ENCODE assay signal across 12 mouse cellular contexts in genomic region chr8:104103462-104103861, GRCm38 (mm10). TPM values are rescaled to one million over a fixed set of nuclear protein-coding genes. Genes with fewer than 3 reads are reported as not detected.
A peak's percentile ranks its signal among the peaks of the same experiment; 100 is the strongest.
DNase-seq lines count a peak whose midpoint lies in the region; ATAC-seq and TF ChIP-seq lines count a peak whose summit lies in the region.
"Had no signal": no experiment of that assay in that cellular context is flagged by ENCODE, and none has a peak within 500 bp of the region (broad histone marks: within the 10 kb centered on the region; RNA-seq: fewer than 3 reads in every experiment).

No protein-coding gene starts in this region.

- peak overlapping the region; percentile 41; the same call in 1 of the 2 replicates for H3K27ac ChIP-seq in layer of hippocampus, adult 2 months
- peak overlapping the region; percentile 88 for H3K27ac ChIP-seq in lung, postnatal 0 days (ENCODE audit: low read length)
- H3K27ac ChIP-seq in forebrain, embryonic 14.5 days (ENCODE audit: low read depth, low read length) = no peak overlapping the region
- H3K27ac ChIP-seq: forebrain, embryonic 13.5 days; neural tube, embryonic 12.5 days had no signal

- H3K4me3 ChIP-seq in layer of hippocampus, adult 2 months = peak overlapping the region; percentile 32
- peak overlapping the region; percentile 48 for H3K4me3 ChIP-seq in lung, postnatal 0 days (ENCODE audit: low read depth, low read length)
- no peak overlapping the region for H3K4me3 ChIP-seq in forebrain, embryonic 14.5 days (ENCODE audit: low read depth, low read length)
- H3K4me3 ChIP-seq: forebrain, embryonic 13.5 days; neural tube, embryonic 12.5 days had no signal

- H3K4me2 ChIP-seq in lung, postnatal 0 days (replicated peaks; ENCODE audit: low read depth, low read length) = peak overlapping the region; percentile 48
- no peak overlapping the region for H3K4me2 ChIP-seq in forebrain, embryonic 14.5 days (ENCODE audit: low read length)
- H3K4me2 ChIP-seq: forebrain, embryonic 13.5 days; neural tube, embryonic 12.5 days had no signal

- no peaks in the 10 kb centered on the region for H3K27me3 ChIP-seq in lung, postnatal 0 days (replicated peaks; ENCODE audit: insufficient read depth, low read length)
- no peaks in the 10 kb centered on the region for H3K27me3 ChIP-seq in forebrain, embryonic 14.5 days (replicated peaks; ENCODE audit: control insufficient read depth, insufficient read depth, low read length)
- H3K27me3 ChIP-seq: forebrain, embryonic 13.5 days; neural tube, embryonic 12.5 days had no signal

- no peaks in the 10 kb centered on the region; the same call in 1 of the 2 replicates for H3K4me1 ChIP-seq in lung, postnatal 0 days (ENCODE audit: insufficient read depth, low read depth, low read length)
- H3K4me1 ChIP-seq in forebrain, embryonic 14.5 days (ENCODE audit: control insufficient read depth, insufficient read depth, low read length) = no peaks in the 10 kb centered on the region
- H3K4me1 ChIP-seq: neural tube, embryonic 12.5 days had no signal

- TF ChIP-seq EP300 in lung, postnatal 0 days (IDR thresholded peaks at IDR 0.05) = no peak

- no peak for TF ChIP-seq CTCF in layer of hippocampus, adult 2 months (conservative IDR thresholded peaks at IDR 0.05)
- no peak for TF ChIP-seq CTCF in lung, postnatal 0 days (IDR thresholded peaks at IDR 0.05)

- 36% methylated on average over 7 of the region's 7 CpGs for WGBS in lung, postnatal 0 days
- WGBS in forebrain, embryonic 14.5 days = 83% methylated on average over 7 of the region's 7 CpGs

- peak; percentile 43 to 47; a peak in 3 of 4 replicates for ATAC-seq in hematopoietic stem cell, adult 5-6 weeks (replicated peaks in 1 of 2; ENCODE audit: insufficient read depth in 1 of 2, low FRiP score in 2 of 2, low TSS enrichment in 1 of 2, low read depth in 1 of 2, poor library complexity in 2 of 2, severe bottlenecking in 2 of 2)
- no peak; the same call in 1 of the 2 replicates for ATAC-seq in lung, postnatal 0 days
- ATAC-seq in activated CD4-positive, CD25-positive, alpha-beta regulatory T cell, adult 4 months = no peak
- no peak for ATAC-seq in forebrain, embryonic 14.5 days
- ATAC-seq: forebrain, embryonic 13.5 days had no signal

- peak overlapping the region; percentile 72 for H3K9ac ChIP-seq in lung, postnatal 0 days (replicated peaks; ENCODE audit: low read depth)
- H3K9ac ChIP-seq in forebrain, embryonic 14.5 days (ENCODE audit: low read length) = no peak overlapping the region
- H3K9ac ChIP-seq: forebrain, embryonic 13.5 days; neural tube, embryonic 12.5 days had no signal

- DNase-seq in layer of hippocampus, adult 2 months (ENCODE audit: low spot score in 2 of 2) = no peak
- no peak for DNase-seq in layer of hippocampus, postnatal 36 days
- peak; percentile 63 for DNase-seq in heart, adult 8-10 months (ENCODE audit: low spot score)
- no peak for DNase-seq in lung, postnatal 0 days (ENCODE audit: low spot score)
- DNase-seq in forebrain, embryonic 14.5 days (ENCODE audit: low spot score) = no peak
- no peak for DNase-seq in frontal cortex, postnatal 10 days (ENCODE audit: low spot score in 2 of 2)
- DNase-seq: adrenal gland, adult 2 months; cerebellum, postnatal 36 days had no signal

- H3K36me3 ChIP-seq in lung, postnatal 0 days (ENCODE audit: insufficient read depth, low read length) = no peaks in the 10 kb centered on the region
- no peaks in the 10 kb centered on the region for H3K36me3 ChIP-seq in forebrain, embryonic 14.5 days (ENCODE audit: control insufficient read depth, insufficient read depth, low read length)
- H3K36me3 ChIP-seq: neural tube, embryonic 12.5 days had no signal

- H3K9me3 ChIP-seq in lung, postnatal 0 days (ENCODE audit: low read length) = no peaks in the 10 kb centered on the region
- no peaks in the 10 kb centered on the region for H3K9me3 ChIP-seq in forebrain, embryonic 14.5 days (replicated peaks; ENCODE audit: control insufficient read depth, low read length)
- H3K9me3 ChIP-seq: forebrain, embryonic 13.5 days; neural tube, embryonic 12.5 days had no signal

RNA-seq across cellular contexts. Expression of gene Cdh5, which starts 2.0 kb away (rescaled TPM):
- total RNA-seq in layer of hippocampus, adult 2 months (2021) = 10 to 100 TPM in 1 of 2 experiments, 1 to 10 TPM in 1; 9.1 to 11.6 TPM
- 1 to 10 TPM; 8.5 to 9.1 TPM for total RNA-seq in layer of hippocampus, postnatal 36 days (2021)
- total RNA-seq in heart, adult 8-10 months (2022) = 100 to 1,000 TPM in 3 of 4 experiments, 10 to 100 TPM in 1; 92.8 to 120 (median 112) TPM
- not detected in 2 replicates for total RNA-seq in hematopoietic stem cell, adult 5-6 weeks (2017)
- polyA plus RNA-seq in lung, postnatal 0 days (2015; fragmentation: Nextera tagmentation; extraction: Ambion mirVana) = 99.0 and 100 TPM in 2 replicates
- under 1 TPM in 1 of 2 experiments, not detected in 1; 0.11 TPM for polyA plus RNA-seq in activated CD4-positive, CD25-positive, alpha-beta regulatory T cell, adult 4 months (2017; shearing (Covaris generic))
- polyA plus RNA-seq in forebrain, embryonic 14.5 days (2014; fragmentation: Nextera tagmentation; extraction: Ambion mirVana) = 13.6 and 13.7 TPM in 2 replicates

Comparison
In these comparisons a context has a peak if more than half of its experiments do, and no peak if none do; other contexts are left out.
1. ATAC-seq: peak in hematopoietic stem cell, adult 5-6 weeks (2 of 2); none in lung, postnatal 0 days (single experiment), activated CD4-positive, CD25-positive, alpha-beta regulatory T cell, adult 4 months (single experiment) and forebrain, embryonic 14.5 days (single experiment).
2. RNA of gene Cdh5, which starts 2.0 kb away (total RNA-seq): 92.8 to 120 TPM in heart, adult 8-10 months; 9.1 to 11.6 TPM in layer of hippocampus, adult 2 months, 8.5 to 9.1 TPM in layer of hippocampus, postnatal 36 days and not detected in hematopoietic stem cell, adult 5-6 weeks; every median in the first group is over 4 times any median in the second.